Mouse (Mus musculus): ENCODE data around the gene Trpc7. TPM values are rescaled to one million over a fixed set of nuclear protein-coding genes. Genes with fewer than 3 reads are reported as not detected.

Gene Trpc7
- polyA plus RNA-seq, 1 experiment from 2014 or later: 0.21 TPM

DNA sequence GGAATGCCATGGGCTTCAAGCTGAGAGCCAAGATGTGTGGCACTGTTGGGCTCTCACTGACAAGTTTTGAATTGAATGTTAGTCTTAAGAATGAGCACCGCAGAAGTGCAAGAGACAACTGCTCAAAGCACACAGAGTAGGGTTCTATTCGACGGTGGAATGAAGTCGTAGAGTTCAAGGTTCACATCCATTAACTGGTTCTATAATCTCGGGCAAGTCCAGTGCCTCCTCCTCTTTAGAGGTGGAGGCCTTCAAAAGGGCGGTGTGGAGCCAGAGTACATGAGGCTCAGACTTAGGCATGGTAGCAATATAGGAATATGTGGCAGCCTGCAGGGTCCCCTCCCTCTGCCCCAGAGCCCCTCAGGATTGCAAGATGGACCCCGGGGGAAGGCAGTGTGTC lies 98.3 kb downstream of the Trpc7 start:
- H3K4me2 ChIP-seq (ENCODE audit: low read depth, low read length): no peak overlapping the region
- no peak overlapping the region for H3K4me3 ChIP-seq (ENCODE audit: low read length)
- WGBS: 63% methylated on average over 7 of the region's 7 CpGs
- H3K4me1 ChIP-seq (ENCODE audit: control insufficient read depth, insufficient read depth, low read length): 0 out of 2 replicates have a peak, but pooled peaks cover 3% of the 10 kb centered on the region
- H3K27ac ChIP-seq (ENCODE audit: low read length): no peak overlapping the region
- H3K9ac ChIP-seq (ENCODE audit: low read depth, low read length): no peak overlapping the region
- H3K36me3 ChIP-seq (ENCODE audit: control insufficient read depth, insufficient read depth, low read length): no peaks in the 10 kb centered on the region
- H3K9me3 ChIP-seq (ENCODE audit: control insufficient read depth, low read length): no peaks in the 10 kb centered on the region
- H3K27me3 ChIP-seq (replicated peaks; ENCODE audit: control insufficient read depth, insufficient read depth, low read length): no peaks in the 10 kb centered on the region
- peak; percentile 64 for ATAC-seq

DNA sequence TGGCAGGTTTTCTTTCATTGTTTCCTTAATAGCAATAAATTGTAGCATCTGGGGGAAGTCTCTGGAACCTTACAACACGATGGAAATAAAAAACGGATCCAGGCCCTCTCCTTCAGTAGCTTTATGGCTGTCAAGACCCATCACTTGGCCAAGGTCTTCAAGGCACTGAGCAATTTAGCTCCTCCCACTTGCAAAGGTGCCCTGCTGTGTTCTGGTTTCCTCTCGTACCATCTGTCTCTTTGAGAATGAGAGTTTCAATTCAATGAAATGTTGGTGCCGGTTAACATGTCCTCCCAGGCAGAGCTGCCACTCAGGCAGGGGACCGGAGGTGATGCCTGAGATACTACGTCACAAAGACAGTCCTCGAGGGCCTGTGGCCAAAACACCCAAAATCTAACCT lies 100.3 kb downstream of the Trpc7 start:
- H3K27ac ChIP-seq (ENCODE audit: low read length): no peak overlapping the region
- no peaks in the 10 kb centered on the region for H3K36me3 ChIP-seq (ENCODE audit: control insufficient read depth, insufficient read depth, low read length)
- no peak overlapping the region for H3K9ac ChIP-seq (ENCODE audit: low read depth, low read length)
- no peak overlapping the region for H3K4me2 ChIP-seq (ENCODE audit: low read depth, low read length)
- 74% methylated on average over 7 of the region's 7 CpGs for WGBS
- ATAC-seq: no peak
- H3K4me3 ChIP-seq (ENCODE audit: low read length): no peak overlapping the region
- no peaks in the 10 kb centered on the region for H3K27me3 ChIP-seq (replicated peaks; ENCODE audit: control insufficient read depth, insufficient read depth, low read length)
- no peaks in the 10 kb centered on the region for H3K9me3 ChIP-seq (ENCODE audit: control insufficient read depth, low read length)
- 0 out of 2 replicates have a peak, but pooled peaks cover 3% of the 10 kb centered on the region for H3K4me1 ChIP-seq (ENCODE audit: control insufficient read depth, insufficient read depth, low read length)

DNA sequence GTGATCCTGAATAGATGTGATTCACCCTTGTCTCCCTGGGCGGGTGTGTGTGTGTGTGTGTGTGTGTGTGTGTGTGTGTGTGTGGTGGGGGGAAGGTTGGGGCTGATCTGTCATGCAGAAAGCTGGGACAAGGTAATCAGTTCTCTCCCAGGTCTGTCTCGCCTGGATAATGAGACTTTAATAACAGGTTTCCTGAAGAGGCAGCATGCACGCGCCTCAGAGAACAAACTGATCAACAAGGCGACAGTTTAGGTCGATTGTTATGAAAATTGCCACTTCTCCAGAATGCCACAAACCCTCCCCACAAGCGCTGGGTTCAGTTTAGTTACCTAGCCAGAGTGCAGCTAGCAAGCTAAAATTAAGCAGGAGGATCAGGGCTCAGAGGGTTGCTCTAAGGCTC lies 101.4 kb downstream of the Trpc7 start:
- no peak overlapping the region for H3K27ac ChIP-seq (ENCODE audit: low read length)
- ATAC-seq: no peak
- H3K27me3 ChIP-seq (replicated peaks; ENCODE audit: control insufficient read depth, insufficient read depth, low read length): no peaks in the 10 kb centered on the region
- no peaks in the 10 kb centered on the region for H3K36me3 ChIP-seq (ENCODE audit: control insufficient read depth, insufficient read depth, low read length)
- H3K4me1 ChIP-seq (ENCODE audit: control insufficient read depth, insufficient read depth, low read length): 0 out of 2 replicates have a peak, but pooled peaks cover 3% of the 10 kb centered on the region
- no peak overlapping the region for H3K9ac ChIP-seq (ENCODE audit: low read depth, low read length)
- H3K9me3 ChIP-seq (ENCODE audit: control insufficient read depth, low read length): no peaks in the 10 kb centered on the region
- H3K4me2 ChIP-seq (ENCODE audit: low read depth, low read length): no peak overlapping the region
- WGBS: 63% methylated on average over 7 of the region's 7 CpGs
- H3K4me3 ChIP-seq (ENCODE audit: low read length): no peak overlapping the region

DNA sequence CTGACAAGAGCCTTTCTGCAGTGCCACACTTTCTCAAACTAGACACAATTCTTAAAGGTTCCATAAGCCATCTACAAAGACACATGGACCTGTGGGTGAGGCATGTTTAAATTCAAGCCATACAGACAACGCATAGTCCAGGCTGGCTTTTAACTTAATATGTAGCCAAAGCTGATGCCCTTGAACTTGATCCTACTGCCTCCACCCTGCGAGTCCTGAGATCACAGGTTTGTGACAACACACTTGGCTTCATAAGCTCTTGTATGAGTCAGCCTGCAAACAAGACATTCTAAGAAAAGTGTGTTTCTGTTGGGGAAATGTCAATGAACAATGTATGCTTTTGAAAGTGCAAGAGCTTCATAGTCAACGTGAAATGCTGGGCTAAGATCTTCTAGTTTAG lies 102.9 kb downstream of the Trpc7 start:
- no peaks in the 10 kb centered on the region for H3K27me3 ChIP-seq (replicated peaks; ENCODE audit: control insufficient read depth, insufficient read depth, low read length)
- no peak overlapping the region for H3K9ac ChIP-seq (ENCODE audit: low read depth, low read length)
- H3K27ac ChIP-seq (ENCODE audit: low read length): no peak overlapping the region
- H3K9me3 ChIP-seq (ENCODE audit: control insufficient read depth, low read length): no peaks in the 10 kb centered on the region
- 62% methylated on average over 3 of the region's 3 CpGs for WGBS
- ATAC-seq: no peak
- no peaks in the 10 kb centered on the region for H3K36me3 ChIP-seq (ENCODE audit: control insufficient read depth, insufficient read depth, low read length)
- H3K4me2 ChIP-seq (ENCODE audit: low read depth, low read length): no peak overlapping the region
- H3K4me1 ChIP-seq (ENCODE audit: control insufficient read depth, insufficient read depth, low read length): 0 out of 2 replicates have a peak, but pooled peaks cover 3% of the 10 kb centered on the region
- no peak overlapping the region for H3K4me3 ChIP-seq (ENCODE audit: low read length)

DNA sequence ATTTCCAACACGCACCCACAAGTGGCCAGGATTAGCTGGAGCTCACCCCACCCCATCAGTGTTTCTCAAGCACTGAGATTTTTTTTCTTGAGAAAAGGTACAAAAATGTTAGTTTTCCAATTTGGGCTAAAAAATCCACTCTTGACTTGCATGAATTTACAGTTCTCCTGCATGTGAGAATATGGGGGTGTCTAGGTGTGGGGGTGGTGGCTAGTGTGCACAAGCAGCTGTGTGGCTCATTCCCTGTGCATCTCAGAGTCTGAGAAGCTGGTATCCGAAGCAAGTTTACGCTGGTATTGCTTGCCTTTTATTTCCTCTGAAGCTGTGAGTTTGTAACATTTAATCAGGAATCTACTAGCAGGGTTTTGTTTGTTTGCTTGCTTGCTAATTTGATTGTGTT lies 105.1 kb downstream of the Trpc7 start:
- Histone ChIP-seq H3K27me3 (replicated peaks; ENCODE audit: control insufficient read depth, insufficient read depth, low read length) (no peaks in the 10 kb centered on the region), H3K27ac (ENCODE audit: low read length) (no peak overlapping the region), H3K9ac (ENCODE audit: low read depth, low read length) (no peak overlapping the region), H3K4me1 (ENCODE audit: control insufficient read depth, insufficient read depth, low read length) (no peaks in the 10 kb centered on the region), H3K4me2 (ENCODE audit: low read depth, low read length) (no peak overlapping the region), H3K36me3 (ENCODE audit: control insufficient read depth, insufficient read depth, low read length) (no peaks in the 10 kb centered on the region), H3K9me3 (ENCODE audit: control insufficient read depth, low read length) (no peaks in the 10 kb centered on the region), H3K4me3 (ENCODE audit: low read length) (no peak overlapping the region)
- ATAC-seq: no peak
- WGBS: 93% methylated on average over 3 of the region's 3 CpGs

DNA sequence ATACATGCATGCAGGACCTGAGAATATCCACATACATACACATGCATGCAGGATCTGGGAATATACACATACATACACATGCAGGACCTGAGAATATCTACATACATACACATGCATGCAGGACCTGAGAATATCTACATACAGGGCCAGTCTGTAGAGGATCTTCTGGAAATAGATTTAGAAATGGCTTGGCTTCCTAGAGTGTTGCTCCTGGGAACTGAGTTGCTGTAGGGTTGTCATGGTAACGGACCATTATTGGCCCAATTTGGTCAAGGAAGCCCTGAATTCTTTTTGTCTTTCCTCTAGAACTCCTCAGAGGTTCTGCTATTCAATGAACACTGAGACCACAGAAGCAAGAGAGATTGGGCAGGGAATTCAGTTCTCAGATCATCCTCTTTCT lies 113.2 kb downstream of the Trpc7 start:
- Histone ChIP-seq H3K27ac (ENCODE audit: low read length) (no peak overlapping the region), H3K4me1 (ENCODE audit: control insufficient read depth, insufficient read depth, low read length) (no peaks in the 10 kb centered on the region), H3K36me3 (ENCODE audit: control insufficient read depth, insufficient read depth, low read length) (no peaks in the 10 kb centered on the region), H3K4me3 (ENCODE audit: low read length) (no peak overlapping the region), H3K9ac (ENCODE audit: low read depth, low read length) (no peak overlapping the region), H3K4me2 (ENCODE audit: low read depth, low read length) (no peak overlapping the region), H3K9me3 (ENCODE audit: control insufficient read depth, low read length) (0 out of 2 replicates have a peak, but pooled peaks cover 4% of the 10 kb centered on the region), H3K27me3 (replicated peaks; ENCODE audit: control insufficient read depth, insufficient read depth, low read length) (no peaks in the 10 kb centered on the region; the same call in 1 of the 2 replicates)
- no peak for ATAC-seq
- 85% methylated on average over 1 of the region's 1 CpGs for WGBS

DNA sequence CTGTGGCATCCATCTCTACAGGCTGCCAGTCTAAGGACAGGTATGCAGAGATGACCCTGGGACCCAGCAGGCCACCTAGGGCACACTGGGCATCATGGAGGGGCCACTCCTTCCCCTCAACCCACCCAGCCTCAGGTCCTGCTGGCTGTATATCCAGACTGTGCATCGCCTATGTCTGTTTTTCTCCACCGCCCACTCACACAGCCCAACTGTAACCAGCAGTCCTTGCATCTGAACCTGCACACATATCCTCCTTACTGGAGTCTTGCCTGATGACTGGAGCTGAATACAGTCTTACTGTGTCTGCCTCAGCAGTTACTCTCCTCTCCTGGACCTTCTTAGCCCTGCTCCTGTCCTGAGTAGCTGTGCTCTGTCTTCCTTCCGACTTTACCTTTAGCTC lies 114.1 kb downstream of the Trpc7 start:
- no peak overlapping the region for H3K27ac ChIP-seq (ENCODE audit: low read length)
- WGBS: 83% methylated on average over 3 of the region's 3 CpGs

DNA sequence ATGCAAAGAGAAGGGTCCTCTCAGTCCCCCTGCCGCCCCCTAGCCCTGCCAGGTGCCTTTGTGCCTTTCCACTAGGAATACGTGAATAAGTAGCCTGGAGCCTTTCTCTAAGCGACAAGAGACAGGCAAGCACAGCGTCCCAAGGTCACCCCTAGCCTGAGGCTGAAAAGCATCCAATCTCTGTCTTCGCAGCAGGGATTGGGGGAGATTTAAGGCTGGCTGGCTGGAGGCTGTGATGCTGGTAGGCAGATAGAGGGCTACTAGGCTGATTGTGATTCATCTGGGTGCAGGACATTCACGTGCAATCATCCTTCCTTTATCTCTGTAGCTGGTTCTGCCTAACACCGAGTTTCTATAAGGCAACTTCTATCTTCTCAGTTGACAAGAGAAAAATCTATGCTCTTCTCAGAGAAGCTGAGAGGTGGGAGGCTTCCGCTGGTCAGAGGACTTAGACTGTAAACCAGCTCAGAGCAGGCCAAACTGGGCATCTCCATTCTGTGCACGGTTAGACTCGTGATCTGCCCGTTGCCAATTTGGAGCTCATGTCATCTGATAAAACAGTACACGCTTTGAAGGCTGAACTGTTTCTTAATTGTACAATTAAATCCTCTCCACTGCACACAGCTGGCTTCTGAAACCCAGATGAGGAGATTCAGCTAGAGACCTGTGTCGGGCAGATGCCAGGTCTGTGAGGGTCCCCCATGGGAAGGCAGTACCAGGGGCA lies 114.9 kb downstream of the Trpc7 start:
- Histone ChIP-seq H3K27me3 (replicated peaks; ENCODE audit: control insufficient read depth, insufficient read depth, low read length) (no peaks in the 10 kb centered on the region; the same call in 1 of the 2 replicates), H3K4me3 (ENCODE audit: low read length) (no peak overlapping the region), H3K4me2 (ENCODE audit: low read depth, low read length) (no peak overlapping the region), H3K27ac (ENCODE audit: low read length) (no peak overlapping the region), H3K9ac (ENCODE audit: low read depth, low read length) (no peak overlapping the region), H3K36me3 (ENCODE audit: control insufficient read depth, insufficient read depth, low read length) (no peaks in the 10 kb centered on the region), H3K9me3 (ENCODE audit: control insufficient read depth, low read length) (0 out of 2 replicates have a peak, but pooled peaks cover 4% of the 10 kb centered on the region), H3K4me1 (ENCODE audit: control insufficient read depth, insufficient read depth, low read length) (no peaks in the 10 kb centered on the region)
- WGBS: 60% methylated on average over 13 of the region's 13 CpGs
- ATAC-seq: no peak

More for the DNA sequence above, 114.1 kb downstream of the Trpc7 start:
- Histone ChIP-seq H3K4me1 (ENCODE audit: control insufficient read depth, insufficient read depth, low read length) (no peaks in the 10 kb centered on the region), H3K4me2 (ENCODE audit: low read depth, low read length) (no peak overlapping the region), H3K9me3 (ENCODE audit: control insufficient read depth, low read length) (0 out of 2 replicates have a peak, but pooled peaks cover 4% of the 10 kb centered on the region), H3K4me3 (ENCODE audit: low read length) (no peak overlapping the region), H3K27me3 (replicated peaks; ENCODE audit: control insufficient read depth, insufficient read depth, low read length) (no peaks in the 10 kb centered on the region; the same call in 1 of the 2 replicates), H3K9ac (ENCODE audit: low read depth, low read length) (no peak overlapping the region), H3K36me3 (ENCODE audit: control insufficient read depth, insufficient read depth, low read length) (no peaks in the 10 kb centered on the region)
- ATAC-seq: no peak

DNA sequence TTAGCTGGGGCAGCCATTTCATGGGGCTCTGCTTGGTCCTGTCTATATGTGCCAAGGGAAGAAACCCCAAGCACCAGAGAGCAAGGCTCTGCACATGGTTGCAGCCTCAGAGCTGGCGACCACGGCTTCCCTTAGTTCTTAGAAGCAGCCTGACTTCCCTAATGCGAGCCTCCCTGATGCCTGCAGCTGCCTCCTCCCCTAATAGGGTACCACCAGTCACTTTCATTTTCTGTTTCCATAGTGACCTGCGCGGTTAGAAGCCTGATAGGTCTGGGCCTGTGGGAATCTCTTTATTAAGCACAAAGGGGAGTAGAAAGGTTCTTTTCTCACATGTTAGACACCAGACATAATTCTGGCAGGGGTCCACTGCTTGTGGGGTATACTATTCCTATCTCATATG lies 121.5 kb downstream of the Trpc7 start:
- no peak overlapping the region for H3K4me2 ChIP-seq (ENCODE audit: low read depth, low read length)
- no peak overlapping the region for H3K4me3 ChIP-seq (ENCODE audit: low read length)
- 38% methylated on average over 5 of the region's 5 CpGs for whole genome bisulfite sequencing
- no peaks in the 10 kb centered on the region for H3K9me3 ChIP-seq (ENCODE audit: control insufficient read depth, low read length)
- no peak overlapping the region for H3K27ac ChIP-seq (ENCODE audit: low read length)
- H3K36me3 ChIP-seq (ENCODE audit: control insufficient read depth, insufficient read depth, low read length): no peaks in the 10 kb centered on the region
- H3K9ac ChIP-seq (ENCODE audit: low read depth, low read length): no peak overlapping the region
- no peaks in the 10 kb centered on the region for H3K4me1 ChIP-seq (ENCODE audit: control insufficient read depth, insufficient read depth, low read length)
- no peaks in the 10 kb centered on the region for H3K27me3 ChIP-seq (replicated peaks; ENCODE audit: control insufficient read depth, insufficient read depth, low read length)
- ATAC-seq: 0 out of 2 replicates have a peak, but pooled peaks have one; percentile 23

Data from intestine, embryonic 16.5 days (tissue).